Mouse (Mus musculus): ENCODE measurements at regions not wholly inside any gene's neighbourhood (a gene's known extent, or its start where the extent isn't known, plus 50 kb on each side); places are given as distances from the start of the nearest gene placed in this dataset.

DNA sequence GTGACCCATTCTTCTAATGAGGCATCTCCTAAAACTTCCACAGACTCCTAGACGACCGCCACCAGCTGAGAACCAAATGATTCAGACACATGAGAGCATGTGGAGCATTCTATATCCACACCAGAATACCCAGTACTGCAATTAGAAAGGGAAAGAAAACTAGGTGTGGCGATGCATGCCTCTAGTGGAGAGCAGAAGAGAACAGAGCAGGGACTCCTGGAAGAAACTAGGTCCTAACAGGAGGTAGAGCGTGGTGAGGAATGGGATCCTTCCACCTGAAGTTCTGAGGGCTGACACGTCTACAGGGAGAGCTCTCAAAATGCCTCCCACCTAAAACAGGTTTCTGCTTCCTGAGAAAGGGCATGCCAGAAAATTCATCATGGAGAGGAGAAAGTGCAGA is 109.3 kb downstream of the Gm10260 start:
- H3K4me3 ChIP-seq: no peak overlapping the region
- 80% methylated on average over 5 of the region's 5 CpGs for WGBS
- H3K9me3 ChIP-seq: no peaks in the 10 kb centered on the region
- H3K27ac ChIP-seq: no peak overlapping the region
- H3K4me2 ChIP-seq: no peak overlapping the region
- no peaks in the 10 kb centered on the region for H3K36me3 ChIP-seq
- H3K4me1 ChIP-seq: peaks cover 6% of the 10 kb centered on the region
- no peak for ATAC-seq (ENCODE audit: borderline replicate concordance, extremely low read depth, low FRiP score, low TSS enrichment)
- no peaks in the 10 kb centered on the region for H3K27me3 ChIP-seq
- no peak overlapping the region for H3K9ac ChIP-seq

DNA sequence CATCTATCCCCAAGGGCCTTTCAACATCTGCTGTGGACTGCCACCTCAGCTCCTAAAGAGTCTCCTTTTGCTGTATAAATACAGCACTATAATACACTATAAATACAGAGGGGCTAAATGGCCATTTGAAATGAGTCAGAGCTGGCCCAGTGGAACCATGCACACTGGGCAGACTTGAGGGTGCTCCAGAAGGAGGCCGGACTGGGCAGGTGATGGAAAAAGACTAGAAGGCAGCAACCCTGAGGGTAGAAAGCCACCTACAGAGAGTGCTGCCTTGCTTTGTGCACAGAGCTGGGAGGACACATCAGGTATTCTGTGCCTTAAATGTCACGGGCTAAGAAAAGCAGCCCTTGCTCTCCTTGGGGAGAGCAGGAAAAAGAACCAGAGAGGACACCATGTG is 110.2 kb downstream of the Gm10260 start:
- Histone ChIP-seq H3K9me3 (no peaks in the 10 kb centered on the region), H3K4me1 (peaks cover 15% of the 10 kb centered on the region), H3K9ac (no peak overlapping the region), H3K36me3 (no peaks in the 10 kb centered on the region), H3K4me2 (no peak overlapping the region), H3K27me3 (no peaks in the 10 kb centered on the region), H3K27ac (no peak overlapping the region), H3K4me3 (no peak overlapping the region)
- no peak for ATAC-seq (ENCODE audit: borderline replicate concordance, extremely low read depth, low FRiP score, low TSS enrichment)
- WGBS: 87% methylated on average over 2 of the region's 2 CpGs

DNA sequence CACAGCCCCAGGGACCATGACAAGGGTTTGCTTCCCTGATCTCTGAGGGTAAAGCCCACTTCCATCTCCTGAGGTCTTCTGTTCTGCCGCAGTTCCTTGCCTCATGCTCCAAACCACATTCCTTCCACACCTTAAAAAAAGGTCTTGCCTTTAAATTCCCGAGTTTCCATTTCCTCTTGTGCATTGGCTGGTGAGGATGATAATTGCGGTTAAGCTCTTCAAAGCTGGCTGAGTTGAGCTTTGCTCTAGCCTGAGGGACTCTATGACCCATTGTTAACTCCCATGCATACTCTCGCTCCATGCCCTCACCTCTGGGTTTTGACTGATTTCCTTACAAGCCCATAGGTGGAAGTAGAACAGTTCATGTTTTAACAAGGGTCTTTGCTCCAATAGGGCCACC is 112.9 kb downstream of the Gm10260 start:
- WGBS: 71% methylated on average over 4 of the region's 4 CpGs
- Histone ChIP-seq H3K4me2 (no peak overlapping the region), H3K9me3 (0 out of 2 replicates have a peak, but pooled peaks cover 6% of the 10 kb centered on the region), H3K27ac (no peak overlapping the region), H3K27me3 (no peaks in the 10 kb centered on the region), H3K4me3 (no peak overlapping the region), H3K36me3 (no peaks in the 10 kb centered on the region), H3K4me1 (peaks cover 20% of the 10 kb centered on the region), H3K9ac (no peak overlapping the region)
- ATAC-seq (ENCODE audit: borderline replicate concordance, extremely low read depth, low FRiP score, low TSS enrichment): no peak

DNA sequence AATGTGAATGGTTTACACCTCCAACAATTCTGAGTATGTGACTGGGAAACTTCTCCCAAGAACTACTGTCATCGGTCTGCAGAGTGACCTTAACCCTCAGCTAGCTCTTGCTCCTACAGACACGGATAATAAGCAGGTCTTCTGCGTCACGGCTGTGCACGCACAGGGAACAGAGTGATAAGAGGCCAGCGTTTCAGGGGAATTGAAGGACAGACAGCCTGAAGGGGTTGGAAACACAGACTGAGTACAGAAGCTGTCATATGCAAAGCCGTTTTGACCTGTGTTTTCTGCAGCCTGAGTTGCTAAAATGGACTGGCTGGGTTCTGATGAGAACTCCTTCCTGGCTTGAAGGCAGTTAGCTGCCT is 114.4 kb downstream of the Gm10260 start:
- peak overlapping the region; percentile 69 for H3K27ac ChIP-seq
- 50% methylated on average over 7 of the region's 7 CpGs for WGBS
- peak; percentile 27; the same call in 1 of the 2 replicates for ATAC-seq (ENCODE audit: borderline replicate concordance, extremely low read depth, low FRiP score, low TSS enrichment)

DNA sequence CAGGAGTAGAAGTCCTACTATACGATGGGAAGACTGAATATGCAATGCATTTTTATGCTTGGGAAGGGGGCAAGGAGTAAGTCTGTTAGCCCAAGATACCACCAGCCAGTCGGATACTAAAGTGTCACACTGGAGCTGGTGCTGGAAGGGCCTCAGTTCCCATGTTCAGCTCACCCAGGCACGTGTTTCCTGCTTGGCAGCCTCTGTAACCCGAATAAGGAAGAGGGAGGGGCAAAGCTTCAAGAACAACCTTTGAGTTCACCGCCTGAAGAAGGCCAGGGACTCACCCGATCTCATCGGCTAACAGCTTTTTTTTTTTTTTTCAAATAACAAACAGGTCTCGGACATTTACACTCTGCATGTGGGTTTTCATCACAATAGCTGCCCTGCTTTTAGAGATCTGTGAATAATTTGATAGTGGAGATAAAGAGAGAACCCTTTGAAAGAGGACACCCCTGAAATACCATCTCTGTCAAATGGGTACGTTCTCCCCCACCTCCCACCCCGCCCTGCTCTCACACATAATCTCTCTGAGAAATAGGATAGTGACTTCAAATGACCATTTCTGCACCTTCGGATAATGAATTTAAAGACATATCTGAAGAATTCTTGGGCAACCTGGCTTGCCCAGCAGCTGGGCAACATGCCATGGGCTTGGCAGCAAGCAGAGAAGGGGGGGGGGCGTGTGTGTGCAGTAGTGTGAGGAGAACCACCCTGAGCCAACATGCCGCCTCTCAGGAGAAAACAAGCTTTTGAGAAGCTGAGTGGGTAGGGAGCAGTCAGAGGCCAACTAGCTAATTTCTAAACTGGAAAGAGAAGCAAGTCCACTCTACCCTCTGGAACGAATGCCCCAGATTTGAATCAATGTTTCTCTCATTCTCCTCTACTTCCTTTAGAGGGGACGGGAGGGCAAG is 115.1 kb downstream of the Gm10260 start:
- H3K9me3 ChIP-seq: 0 out of 2 replicates have a peak, but pooled peaks cover 6% of the 10 kb centered on the region
- no peaks in the 10 kb centered on the region for H3K27me3 ChIP-seq
- no peak overlapping the region for H3K4me2 ChIP-seq
- 32% methylated on average over 15 of the region's 15 CpGs for WGBS
- H3K4me1 ChIP-seq: peaks cover 20% of the 10 kb centered on the region
- no peak overlapping the region for H3K9ac ChIP-seq
- H3K27ac ChIP-seq: peak overlapping the region; percentile 69
- no peak overlapping the region for H3K4me3 ChIP-seq
- no peaks in the 10 kb centered on the region for H3K36me3 ChIP-seq
- peak; percentile 63 for ATAC-seq (ENCODE audit: borderline replicate concordance, extremely low read depth, low FRiP score, low TSS enrichment)

More for the DNA sequence above, 114.4 kb downstream of the Gm10260 start:
- Histone ChIP-seq H3K4me2 (no peak overlapping the region), H3K9ac (no peak overlapping the region), H3K4me1 (peaks cover 20% of the 10 kb centered on the region), H3K9me3 (0 out of 2 replicates have a peak, but pooled peaks cover 6% of the 10 kb centered on the region), H3K27me3 (no peaks in the 10 kb centered on the region), H3K36me3 (no peaks in the 10 kb centered on the region), H3K4me3 (no peak overlapping the region)

DNA sequence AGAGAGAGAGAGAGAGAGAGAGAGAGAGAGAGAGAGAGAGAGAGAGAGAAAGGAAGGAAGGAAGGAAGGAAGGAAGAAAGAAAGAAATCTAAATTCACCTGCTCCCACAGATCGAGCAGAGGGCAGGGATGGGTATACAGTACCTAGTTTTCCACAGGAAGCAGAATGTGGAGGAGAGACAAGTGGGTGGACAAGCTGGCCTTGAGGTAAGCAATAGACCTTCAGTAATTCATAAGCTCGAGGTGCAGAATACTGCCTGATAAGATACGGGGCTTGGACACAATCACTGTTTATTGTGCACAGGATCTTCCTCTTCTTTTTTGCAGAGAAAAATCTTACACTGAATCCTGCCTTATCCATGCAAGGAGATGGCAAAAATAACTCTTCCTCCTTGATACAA is 120.2 kb downstream of the Gm10260 start:
- Histone ChIP-seq H3K4me3 (no peak overlapping the region), H3K9me3 (0 out of 2 replicates have a peak, but pooled peaks cover 6% of the 10 kb centered on the region), H3K4me2 (no peak overlapping the region), H3K27ac (no peak overlapping the region), H3K27me3 (no peaks in the 10 kb centered on the region), H3K9ac (no peak overlapping the region), H3K4me1 (peaks cover 11% of the 10 kb centered on the region), H3K36me3 (no peaks in the 10 kb centered on the region)
- WGBS: 53% methylated on average over 3 of the region's 3 CpGs
- no peak for ATAC-seq (ENCODE audit: borderline replicate concordance, extremely low read depth, low FRiP score, low TSS enrichment)

DNA sequence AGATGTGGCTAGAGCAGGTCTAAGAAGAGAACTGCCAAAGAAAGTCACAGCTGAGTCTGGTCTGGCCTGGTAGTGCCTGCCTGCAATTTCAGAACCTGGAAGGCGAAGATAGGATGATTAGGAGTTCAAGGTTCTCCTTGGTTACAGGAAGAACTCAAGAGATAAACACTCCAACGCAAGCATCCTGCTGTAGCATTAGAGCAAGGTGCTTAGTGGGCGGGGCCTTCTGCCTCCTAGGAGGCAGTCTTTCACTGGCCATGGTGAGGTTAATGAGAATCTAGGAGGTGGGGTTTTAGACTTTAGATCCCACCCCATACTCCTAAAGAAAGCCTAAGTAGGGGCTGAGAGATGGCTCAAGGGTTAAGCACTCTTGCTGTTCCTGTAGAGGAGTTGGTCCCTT is 120.8 kb downstream of the Gm10260 start:
- H3K9ac ChIP-seq: no peak overlapping the region
- H3K4me2 ChIP-seq: no peak overlapping the region
- WGBS: 51% methylated on average over 3 of the region's 3 CpGs
- H3K9me3 ChIP-seq: 0 out of 2 replicates have a peak, but pooled peaks cover 6% of the 10 kb centered on the region
- no peak overlapping the region for H3K27ac ChIP-seq
- no peak overlapping the region for H3K4me3 ChIP-seq
- no peak for ATAC-seq (ENCODE audit: borderline replicate concordance, extremely low read depth, low FRiP score, low TSS enrichment)
- no peaks in the 10 kb centered on the region for H3K36me3 ChIP-seq
- H3K4me1 ChIP-seq: peaks cover 6% of the 10 kb centered on the region; the same call in 1 of the 2 replicates
- no peaks in the 10 kb centered on the region for H3K27me3 ChIP-seq

DNA sequence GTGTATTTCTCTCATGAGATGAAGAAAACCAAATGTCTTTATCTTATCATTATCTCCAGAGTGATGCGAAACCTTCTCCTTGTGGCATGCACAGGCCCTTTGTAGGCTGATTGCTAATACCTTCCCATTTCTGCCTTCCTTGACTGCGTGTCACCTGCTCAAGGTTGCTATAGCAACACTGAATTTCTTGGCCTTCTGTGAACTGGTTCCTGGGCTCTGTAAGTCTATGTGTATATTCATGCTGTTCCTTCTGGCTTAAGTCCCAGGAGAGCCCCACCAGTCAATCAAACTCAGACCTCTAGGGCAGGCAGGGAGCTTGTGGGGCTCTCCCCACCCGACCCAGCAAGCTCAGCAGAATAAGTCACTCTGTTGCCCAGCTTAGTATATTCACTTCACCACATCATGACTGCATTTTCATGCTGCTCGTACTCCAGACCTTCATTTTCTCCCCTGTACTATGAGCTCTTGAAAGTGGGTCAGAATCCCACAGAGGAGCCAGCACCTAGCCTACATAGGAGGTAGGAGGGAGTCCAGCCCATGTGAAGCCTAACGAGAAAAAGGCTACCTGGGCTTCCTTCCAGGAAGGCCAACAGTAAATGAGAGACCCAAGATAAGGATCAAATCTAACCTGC is 121.9 kb downstream of the Gm10260 start:
- Histone ChIP-seq H3K36me3 (no peaks in the 10 kb centered on the region), H3K9ac (no peak overlapping the region), H3K9me3 (no peaks in the 10 kb centered on the region), H3K4me2 (no peak overlapping the region), H3K4me1 (peaks cover 15% of the 10 kb centered on the region; the same call in 1 of the 2 replicates), H3K4me3 (no peak overlapping the region), H3K27ac (no peak overlapping the region; the same call in 1 of the 2 replicates), H3K27me3 (no peaks in the 10 kb centered on the region)
- peak; percentile 65; the same call in 1 of the 2 replicates for ATAC-seq (ENCODE audit: borderline replicate concordance, extremely low read depth, low FRiP score, low TSS enrichment)
- WGBS: 53% methylated on average over 5 of the region's 5 CpGs

DNA sequence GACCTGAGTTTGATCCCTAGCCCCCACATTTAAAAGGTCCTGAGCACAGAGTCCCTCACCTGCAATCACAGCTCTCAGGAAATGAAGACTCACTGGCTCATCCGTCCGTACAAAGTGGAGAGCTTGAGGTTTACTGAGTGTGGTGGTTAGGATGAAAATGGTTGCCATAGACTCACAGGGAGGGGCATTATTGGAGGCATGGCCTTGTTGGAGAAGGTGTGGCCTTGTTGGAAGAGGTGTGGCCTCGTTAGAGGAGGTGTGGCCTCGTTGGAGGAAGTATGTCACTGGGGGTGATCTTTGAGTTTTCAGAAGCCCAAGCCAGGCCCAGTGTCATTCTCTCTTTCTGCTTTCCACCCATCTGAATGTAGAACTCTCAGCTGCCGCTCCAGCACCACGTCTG is 122.9 kb downstream of the Gm10260 start:
- Histone ChIP-seq H3K27ac (no peak overlapping the region), H3K4me2 (no peak overlapping the region), H3K36me3 (no peaks in the 10 kb centered on the region), H3K9me3 (no peaks in the 10 kb centered on the region), H3K4me1 (peaks cover 19% of the 10 kb centered on the region; the same call in 1 of the 2 replicates), H3K9ac (no peak overlapping the region), H3K27me3 (no peaks in the 10 kb centered on the region), H3K4me3 (no peak overlapping the region)
- ATAC-seq (ENCODE audit: borderline replicate concordance, extremely low read depth, low FRiP score, low TSS enrichment): no peak
- WGBS: 86% methylated on average over 6 of the region's 6 CpGs

DNA sequence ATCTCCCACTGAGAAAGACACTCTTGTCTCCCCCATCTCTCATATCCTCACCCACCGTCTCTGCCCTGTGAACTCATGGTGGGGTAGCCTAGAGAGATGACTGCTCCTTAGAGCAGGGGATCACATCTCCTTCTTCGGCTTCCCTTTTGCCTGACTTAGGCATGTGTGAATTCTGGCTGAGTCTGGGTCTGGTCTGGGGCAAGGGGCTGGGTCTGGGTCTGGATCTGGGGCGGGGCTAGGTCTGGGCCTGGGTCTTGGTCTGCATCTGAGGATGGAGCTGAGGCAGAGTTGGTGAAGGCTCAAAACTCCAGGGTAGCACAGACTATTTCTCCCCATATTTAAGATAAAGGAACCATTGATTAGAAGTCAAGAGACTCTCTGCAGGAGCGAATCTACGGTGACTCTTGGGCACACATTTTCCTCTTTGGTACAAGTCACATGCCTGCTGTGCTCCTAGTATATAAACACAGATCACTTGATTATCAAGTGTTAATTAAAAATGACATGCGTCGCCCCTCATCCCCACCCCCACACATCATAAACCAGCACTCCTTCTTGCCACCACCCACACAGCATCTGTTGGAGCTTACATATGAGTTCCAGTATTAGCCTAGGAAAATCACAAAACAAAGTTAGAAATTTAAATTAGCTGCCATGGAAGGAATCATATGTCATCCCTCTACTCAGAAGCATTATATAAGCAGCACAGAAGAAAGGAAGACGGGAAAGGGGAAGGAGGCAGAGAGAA is 126.2 kb downstream of the Gm10260 start:
- H3K27me3 ChIP-seq: no peaks in the 10 kb centered on the region
- H3K27ac ChIP-seq: 0 out of 2 replicates have a peak overlapping the region, but pooled peaks have one; percentile 15
- H3K4me1 ChIP-seq: peaks cover 19% of the 10 kb centered on the region; the same call in 1 of the 2 replicates
- no peaks in the 10 kb centered on the region for H3K36me3 ChIP-seq
- no peak overlapping the region for H3K9ac ChIP-seq
- no peaks in the 10 kb centered on the region for H3K9me3 ChIP-seq
- ATAC-seq (ENCODE audit: borderline replicate concordance, extremely low read depth, low FRiP score, low TSS enrichment): 0 out of 2 replicates have a peak, but pooled peaks have one; percentile 37
- H3K4me3 ChIP-seq: no peak overlapping the region
- 56% methylated on average over 8 of the region's 8 CpGs for WGBS
- H3K4me2 ChIP-seq: no peak overlapping the region

DNA sequence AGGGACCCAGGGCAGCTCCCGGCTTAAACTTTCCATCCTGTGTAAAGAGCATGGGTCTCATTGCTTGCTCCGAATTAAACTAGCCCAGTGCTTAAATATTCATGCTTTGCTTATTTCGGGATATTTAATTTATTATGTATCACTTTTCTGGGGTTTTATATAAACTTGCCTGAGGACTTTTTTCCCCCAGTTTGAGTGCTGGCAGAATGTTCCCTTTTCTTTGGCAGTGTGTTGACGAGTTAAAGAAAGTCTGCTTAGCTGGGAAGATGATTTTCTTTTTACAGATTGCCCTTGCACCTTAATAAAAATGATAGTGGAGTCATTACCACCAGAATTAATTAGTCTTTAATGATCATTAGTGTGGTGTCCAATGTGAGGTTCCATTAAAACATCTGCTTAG is 126.9 kb downstream of the Gm10260 start:
- ATAC-seq (ENCODE audit: borderline replicate concordance, extremely low read depth, low FRiP score, low TSS enrichment): no peak
- WGBS: 45% methylated on average over 4 of the region's 4 CpGs
- Histone ChIP-seq H3K4me2 (no peak overlapping the region), H3K27me3 (no peaks in the 10 kb centered on the region), H3K27ac (0 out of 2 replicates have a peak overlapping the region, but pooled peaks have one; percentile 15), H3K4me1 (peaks cover 15% of the 10 kb centered on the region; the same call in 1 of the 2 replicates), H3K9me3 (no peaks in the 10 kb centered on the region), H3K4me3 (no peak overlapping the region), H3K9ac (no peak overlapping the region), H3K36me3 (no peaks in the 10 kb centered on the region)

Data from lung, embryonic 15.5 days (tissue).